Mouse (Mus musculus): ENCODE results near the gene Slamf7. TPM values are rescaled to one million over a fixed set of nuclear protein-coding genes. Genes with fewer than 3 reads are reported as not detected.

Slamf7 gene
- polyA plus RNA-seq, 1 experiment from 2014 or later: 0.08 TPM

GRCm38 (mm10) chr1:171631447-171631846, 21.4 kb downstream of the Slamf7 start:
- no peak overlapping the region for H3K9ac ChIP-seq (replicated peaks)
- no peak overlapping the region for H3K27ac ChIP-seq (replicated peaks)
- ATAC-seq (ENCODE audit: low FRiP score): no peak
- H3K4me3 ChIP-seq (replicated peaks): no peak overlapping the region
- H3K9me3 ChIP-seq (replicated peaks): no peaks in the 10 kb centered on the region
- H3K27me3 ChIP-seq (replicated peaks): no peaks in the 10 kb centered on the region
- no peaks in the 10 kb centered on the region for H3K36me3 ChIP-seq
- no peak overlapping the region for H3K4me2 ChIP-seq
- 73% methylated on average over 2 of the region's 2 CpGs for WGBS
- H3K4me1 ChIP-seq: no peaks in the 10 kb centered on the region

- no peaks in the 10 kb centered on the region for H3K9me3 ChIP-seq (replicated peaks)
- ATAC-seq (ENCODE audit: low FRiP score): no peak
- H3K9ac ChIP-seq (replicated peaks): no peak overlapping the region
- H3K4me3 ChIP-seq (replicated peaks): no peak overlapping the region
- no peak overlapping the region for H3K27ac ChIP-seq (replicated peaks)
- no peak overlapping the region for H3K4me2 ChIP-seq
- H3K27me3 ChIP-seq (replicated peaks): no peaks in the 10 kb centered on the region
- WGBS: 77% methylated on average over 4 of the region's 4 CpGs
- no peaks in the 10 kb centered on the region for H3K4me1 ChIP-seq
- H3K36me3 ChIP-seq: no peaks in the 10 kb centered on the region
These were observed 21.9 kb downstream of the Slamf7 start for GRCm38 (mm10) chr1:171630912-171631311.

- H3K4me2 ChIP-seq: no peak overlapping the region
- no peaks in the 10 kb centered on the region for H3K36me3 ChIP-seq
- H3K9ac ChIP-seq (replicated peaks): no peak overlapping the region
- WGBS: 91% methylated on average over 7 of the region's 7 CpGs
- H3K27ac ChIP-seq (replicated peaks): no peak overlapping the region
- no peak for ATAC-seq (ENCODE audit: low FRiP score)
- H3K27me3 ChIP-seq (replicated peaks): no peaks in the 10 kb centered on the region
- no peak overlapping the region for H3K4me3 ChIP-seq (replicated peaks)
- H3K9me3 ChIP-seq (replicated peaks): no peaks in the 10 kb centered on the region
- no peaks in the 10 kb centered on the region for H3K4me1 ChIP-seq
These were observed 22.8 kb downstream of the Slamf7 start for GRCm38 (mm10) chr1:171630041-171630440.

- no peak for ATAC-seq (ENCODE audit: low FRiP score)
- Histone ChIP-seq H3K36me3 (no peaks in the 10 kb centered on the region), H3K9me3 (replicated peaks) (no peaks in the 10 kb centered on the region), H3K27ac (replicated peaks) (no peak overlapping the region), H3K4me3 (replicated peaks) (no peak overlapping the region), H3K4me1 (no peaks in the 10 kb centered on the region), H3K4me2 (no peak overlapping the region), H3K9ac (replicated peaks) (no peak overlapping the region), H3K27me3 (replicated peaks) (no peaks in the 10 kb centered on the region)
- 80% methylated on average over 6 of the region's 6 CpGs for WGBS
These were observed 23.7 kb downstream of the Slamf7 start for GRCm38 (mm10) chr1:171629168-171629567.

GRCm38 (mm10) chr1:171627801-171628200, 25.0 kb downstream of the Slamf7 start:
- Histone ChIP-seq H3K4me2 (no peak overlapping the region), H3K27me3 (replicated peaks) (no peaks in the 10 kb centered on the region), H3K4me1 (no peaks in the 10 kb centered on the region), H3K36me3 (no peaks in the 10 kb centered on the region), H3K9me3 (replicated peaks) (no peaks in the 10 kb centered on the region), H3K9ac (replicated peaks) (no peak overlapping the region), H3K4me3 (replicated peaks) (no peak overlapping the region), H3K27ac (replicated peaks) (no peak overlapping the region)
- 79% methylated on average over 3 of the region's 3 CpGs for WGBS
- ATAC-seq (ENCODE audit: low FRiP score): no peak

- H3K9ac ChIP-seq (replicated peaks): no peak overlapping the region
- no peak overlapping the region for H3K27ac ChIP-seq (replicated peaks)
- no peaks in the 10 kb centered on the region for H3K36me3 ChIP-seq
- H3K4me1 ChIP-seq: no peaks in the 10 kb centered on the region
- no peak overlapping the region for H3K4me2 ChIP-seq
- ATAC-seq (ENCODE audit: low FRiP score): no peak
- 92% methylated on average over 6 of the region's 6 CpGs for WGBS
- H3K27me3 ChIP-seq (replicated peaks): no peaks in the 10 kb centered on the region
- H3K4me3 ChIP-seq (replicated peaks): no peak overlapping the region
- no peaks in the 10 kb centered on the region for H3K9me3 ChIP-seq (replicated peaks)
These were observed 32.7 kb downstream of the Slamf7 start for GRCm38 (mm10) chr1:171620091-171620490.

GRCm38 (mm10) chr1:171619645-171620044, 33.2 kb downstream of the Slamf7 start:
- no peaks in the 10 kb centered on the region for H3K36me3 ChIP-seq
- no peak for ATAC-seq (ENCODE audit: low FRiP score)
- H3K27me3 ChIP-seq (replicated peaks): no peaks in the 10 kb centered on the region
- no peak overlapping the region for H3K27ac ChIP-seq (replicated peaks)
- H3K4me2 ChIP-seq: no peak overlapping the region
- H3K4me3 ChIP-seq (replicated peaks): no peak overlapping the region
- 93% methylated on average over 3 of the region's 3 CpGs for WGBS
- H3K9ac ChIP-seq (replicated peaks): no peak overlapping the region
- no peaks in the 10 kb centered on the region for H3K4me1 ChIP-seq
- H3K9me3 ChIP-seq (replicated peaks): no peaks in the 10 kb centered on the region

- no peak overlapping the region for H3K4me2 ChIP-seq
- ATAC-seq (ENCODE audit: low FRiP score): no peak
- 89% methylated on average over 8 of the region's 8 CpGs for WGBS
These were observed 33.8 kb downstream of the Slamf7 start for GRCm38 (mm10) chr1:171619001-171619400.

GRCm38 (mm10) chr1:171616881-171617515, 35.8 kb downstream of the Slamf7 start:
- Histone ChIP-seq H3K9me3 (replicated peaks) (no peaks in the 10 kb centered on the region), H3K27me3 (replicated peaks) (no peaks in the 10 kb centered on the region), H3K4me2 (no peak overlapping the region), H3K36me3 (no peaks in the 10 kb centered on the region), H3K9ac (replicated peaks) (no peak overlapping the region), H3K4me3 (replicated peaks) (no peak overlapping the region), H3K4me1 (no peaks in the 10 kb centered on the region), H3K27ac (replicated peaks) (no peak overlapping the region)
- WGBS: 85% methylated on average over 11 of the region's 11 CpGs
- no peak for ATAC-seq (ENCODE audit: low FRiP score)

More at GRCm38 (mm10) chr1:171619001-171619400, 33.8 kb downstream of the Slamf7 start:
- no peaks in the 10 kb centered on the region for H3K9me3 ChIP-seq (replicated peaks)
- H3K9ac ChIP-seq (replicated peaks): no peak overlapping the region
- no peaks in the 10 kb centered on the region for H3K36me3 ChIP-seq
- no peaks in the 10 kb centered on the region for H3K27me3 ChIP-seq (replicated peaks)
- H3K27ac ChIP-seq (replicated peaks): no peak overlapping the region
- no peaks in the 10 kb centered on the region for H3K4me1 ChIP-seq
- H3K4me3 ChIP-seq (replicated peaks): no peak overlapping the region

- no peaks in the 10 kb centered on the region for H3K4me1 ChIP-seq
- no peaks in the 10 kb centered on the region for H3K9me3 ChIP-seq (replicated peaks)
- no peak overlapping the region for H3K9ac ChIP-seq (replicated peaks)
- WGBS: 46% methylated on average over 2 of the region's 2 CpGs
- no peak overlapping the region for H3K27ac ChIP-seq (replicated peaks)
- H3K27me3 ChIP-seq (replicated peaks): no peaks in the 10 kb centered on the region
- ATAC-seq (ENCODE audit: low FRiP score): no peak
- H3K4me2 ChIP-seq: no peak overlapping the region
- no peak overlapping the region for H3K4me3 ChIP-seq (replicated peaks)
- H3K36me3 ChIP-seq: no peaks in the 10 kb centered on the region
These were observed 38.9 kb downstream of the Slamf7 start for GRCm38 (mm10) chr1:171613962-171614361.

- Histone ChIP-seq H3K4me2 (no peak overlapping the region), H3K27me3 (replicated peaks) (no peaks in the 10 kb centered on the region), H3K27ac (replicated peaks) (no peak overlapping the region), H3K36me3 (no peaks in the 10 kb centered on the region), H3K9ac (replicated peaks) (no peak overlapping the region), H3K9me3 (replicated peaks) (no peaks in the 10 kb centered on the region), H3K4me3 (replicated peaks) (no peak overlapping the region), H3K4me1 (no peaks in the 10 kb centered on the region)
- no peak for ATAC-seq (ENCODE audit: low FRiP score)
- 40% methylated on average over 1 of the region's 1 CpGs for WGBS
These were observed 42.1 kb downstream of the Slamf7 start for GRCm38 (mm10) chr1:171610781-171611180.

- Histone ChIP-seq H3K4me3 (replicated peaks) (no peak overlapping the region), H3K36me3 (no peaks in the 10 kb centered on the region), H3K4me1 (no peaks in the 10 kb centered on the region), H3K27ac (replicated peaks) (no peak overlapping the region), H3K9me3 (replicated peaks) (no peaks in the 10 kb centered on the region), H3K4me2 (no peak overlapping the region), H3K9ac (replicated peaks) (no peak overlapping the region), H3K27me3 (replicated peaks) (no peaks in the 10 kb centered on the region)
- 94% methylated on average over 2 of the region's 2 CpGs for WGBS
- ATAC-seq (ENCODE audit: low FRiP score): no peak
These were observed 42.8 kb downstream of the Slamf7 start for GRCm38 (mm10) chr1:171610026-171610425.
